Mouse (Mus musculus) forebrain, embryonic 16.5 days (tissue): ENCODE measurements around the gene Zfp982. TPM values are rescaled to one million over a fixed set of nuclear protein-coding genes. Genes with fewer than 3 reads are reported as not detected.
"Not testable (repeated sequence)": the region's sequence is repeated elsewhere in the genome, so short reads cannot be mapped to it uniquely, and the experiment has no call there.

Experiments
- ATAC-seq: fragments of 200-750 bp; cut with Nextera tagmentation; 2 replicates; pipeline ENCODE4 v1.8.0; 2017; ENCODE audit warnings: mild to moderate bottlenecking, moderate library complexity
- H3K27ac ChIP-seq: fragments of 300-500 bp; sonication (generic); 2 replicates; pipeline ENCODE4 v1.5.1; 2014; ENCODE audit warnings: low read length, control low read depth
- H3K27me3 ChIP-seq: fragments of 300-500 bp; sonication (generic); replicated peaks from 2 replicates; pipeline ENCODE4 v1.6.1; 2014; ENCODE audit warnings: low read length; ENCODE audit not compliant: control insufficient read depth, insufficient read depth
- H3K36me3 ChIP-seq: fragments of 300-500 bp; sonication (generic); 2 replicates; pipeline ENCODE4 v1.6.1; 2014; ENCODE audit not compliant: control insufficient read depth, insufficient read depth
- H3K4me1 ChIP-seq: fragments of 300-500 bp; sonication (generic); replicated peaks from 2 replicates; pipeline ENCODE4 v1.6.1; 2014; ENCODE audit warnings: low read length; ENCODE audit not compliant: control insufficient read depth, insufficient read depth
- H3K4me2 ChIP-seq: fragments of 300-500 bp; sonication (generic); 2 replicates; pipeline ENCODE4 v1.6.1; 2014; ENCODE audit warnings: mild to moderate bottlenecking, low read length, control low read depth
- H3K4me3 ChIP-seq: fragments of 300-500 bp; sonication (generic); replicated peaks from 2 replicates; pipeline ENCODE4 v1.5.1; 2014; ENCODE audit warnings: mild to moderate bottlenecking, low read length, control low read depth
- H3K9ac ChIP-seq: fragments of 300-500 bp; sonication (generic); replicated peaks from 2 replicates; pipeline ENCODE4 v1.6.1; 2014; ENCODE audit warnings: low read depth, low read length, control low read depth
- H3K9me3 ChIP-seq: fragments of 300-500 bp; sonication (generic); 2 replicates; pipeline ENCODE4 v1.6.1; 2016; ENCODE audit warnings: low read length; ENCODE audit not compliant: control insufficient read depth
- WGBS: fragments of 180-500 bp; shearing (Covaris S2); extraction: QIAGEN DNeasy Blood & Tissue Kit; methylation state at CpG from one replicate; pipeline ENCODE4 v1.1.7; 2014; 5-methylcytosine and 5-hydroxymethylcytosine counted together
- polyA plus RNA-seq: library from polyadenylated mRNA; unstranded; fragments of >200 nt; fragmentation: Nextera tagmentation; extraction: Ambion mirVana; gene quantifications from 2 replicates; pipeline ENCODE4 v1.2.1, GENCODE M21; 2015

Gene Zfp982
- 2.9 and 3.4 TPM in 2 replicates for polyA plus RNA-seq

- H3K27ac ChIP-seq, ATAC-seq: not testable (repeated sequence)
- 88% methylated on average over 7 of the region's 7 CpGs for WGBS
These were observed at the start of gene Zfp982 for GRCm38 (mm10) chr4:147492117-147492516. TSS of gene Zfp982 (plus strand) at chr4:147492417.

GRCm38 (mm10) chr4:147442649-147443553 lies 49.3 kb upstream of the Zfp982 start:
- H3K4me2 ChIP-seq = peak overlapping the region; percentile 92
- not testable (repeated sequence) for H3K27ac ChIP-seq, H3K36me3 ChIP-seq, H3K4me1 ChIP-seq, H3K27me3 ChIP-seq, H3K9me3 ChIP-seq
- peak; percentile 95 for ATAC-seq
- peak overlapping the region; percentile 54 for H3K4me3 ChIP-seq
- H3K9ac ChIP-seq = peak overlapping the region; percentile 78
- 7% methylated on average over 52 of the region's 52 CpGs for WGBS

More at GRCm38 (mm10) chr4:147492117-147492516, at the start of gene Zfp982:
- H3K27me3 ChIP-seq, H3K4me3 ChIP-seq, H3K9ac ChIP-seq, H3K36me3 ChIP-seq, H3K4me1 ChIP-seq, H3K4me2 ChIP-seq: not testable (repeated sequence)
- H3K9me3 ChIP-seq = peaks cover 27% of the 10 kb centered on the region

- H3K27ac ChIP-seq = not testable (repeated sequence)
- WGBS = 43% methylated on average over 8 of the region's 8 CpGs
These were observed 48.7 kb upstream of the Zfp982 start for GRCm38 (mm10) chr4:147443554-147443927.

DNA sequence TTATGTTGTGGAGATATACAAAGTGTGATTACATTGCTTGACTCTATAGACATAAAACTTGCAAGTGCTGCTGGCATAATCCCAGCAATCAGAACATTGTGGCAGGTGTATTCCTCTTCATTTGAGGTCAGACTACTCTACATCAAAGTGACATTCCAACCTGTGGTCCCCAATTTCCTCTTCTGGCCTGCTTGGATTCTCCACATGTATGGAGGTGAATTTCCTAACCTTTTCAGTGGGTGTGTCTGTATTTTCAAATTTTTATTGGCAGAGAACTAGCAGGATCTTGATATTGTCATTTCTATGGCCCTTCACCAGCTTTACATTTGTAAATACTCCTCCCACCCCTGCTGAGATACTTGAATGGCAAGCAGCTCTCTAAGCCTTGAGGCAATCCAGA lies 46.8 kb upstream of the Zfp982 start:
- H3K9ac ChIP-seq, H3K9me3 ChIP-seq, H3K4me1 ChIP-seq, H3K27me3 ChIP-seq, H3K4me2 ChIP-seq, H3K4me3 ChIP-seq, H3K27ac ChIP-seq, ATAC-seq, H3K36me3 ChIP-seq: not testable (repeated sequence)

More at GRCm38 (mm10) chr4:147443554-147443927, 48.7 kb upstream of the Zfp982 start:
- not testable (repeated sequence) for H3K36me3 ChIP-seq, H3K4me1 ChIP-seq, H3K27me3 ChIP-seq, ATAC-seq, H3K9me3 ChIP-seq
- peak overlapping the region; percentile 54 for H3K4me3 ChIP-seq
- peak overlapping the region; percentile 92 for H3K4me2 ChIP-seq
- H3K9ac ChIP-seq = peak overlapping the region; percentile 78; the same call in 1 of the 2 replicates

GRCm38 (mm10) chr4:147448358-147448757 lies 43.9 kb upstream of the Zfp982 start:
- H3K9me3 ChIP-seq = peaks cover 13% of the 10 kb centered on the region
- no peak overlapping the region for H3K9ac ChIP-seq
- H3K27ac ChIP-seq = no peak overlapping the region
- no peaks in the 10 kb centered on the region for H3K4me1 ChIP-seq
- H3K4me3 ChIP-seq = no peak overlapping the region
- H3K4me2 ChIP-seq = no peak overlapping the region
- H3K27me3 ChIP-seq = no peaks in the 10 kb centered on the region
- 81% methylated on average over 2 of the region's 2 CpGs for WGBS
- no peak for ATAC-seq
- no peaks in the 10 kb centered on the region for H3K36me3 ChIP-seq

DNA sequence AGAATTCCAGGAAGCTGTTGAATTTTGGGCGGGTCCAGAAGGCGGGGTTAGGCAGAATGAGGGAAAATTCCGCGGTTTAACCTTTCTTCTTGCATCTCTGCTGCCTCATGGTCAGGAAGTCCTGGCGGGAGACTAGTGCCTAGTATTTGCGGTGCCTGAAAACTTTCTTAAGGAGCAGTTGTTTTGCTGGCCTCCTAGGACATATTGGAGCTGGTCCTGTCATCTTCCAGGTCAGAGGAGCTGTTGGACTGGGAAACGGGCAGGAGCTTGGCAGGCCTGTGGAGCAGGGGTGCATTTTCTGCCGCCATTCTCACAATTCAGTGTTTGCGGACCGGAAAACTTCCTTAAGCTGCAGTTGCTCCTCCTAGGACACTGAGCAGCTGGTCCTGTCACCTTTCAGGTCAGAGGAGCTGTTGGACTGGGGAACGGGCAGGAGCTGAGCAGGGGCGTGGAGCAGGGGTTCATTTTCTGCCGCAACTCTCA lies 43.1 kb upstream of the Zfp982 start:
- no peak overlapping the region for H3K4me3 ChIP-seq
- ATAC-seq = no peak
- WGBS = 49% methylated on average over 13 of the region's 13 CpGs

GRCm38 (mm10) chr4:147449986-147450385 lies 42.2 kb upstream of the Zfp982 start:
- not testable (repeated sequence) for H3K36me3 ChIP-seq, H3K4me2 ChIP-seq, ATAC-seq, H3K27me3 ChIP-seq, H3K9ac ChIP-seq, H3K27ac ChIP-seq, H3K4me3 ChIP-seq, H3K4me1 ChIP-seq
- WGBS = 79% methylated on average over 2 of the region's 2 CpGs
- peaks cover 13% of the 10 kb centered on the region for H3K9me3 ChIP-seq

More for the DNA sequence above, 43.1 kb upstream of the Zfp982 start:
- Histone ChIP-seq H3K9me3 (peaks cover 13% of the 10 kb centered on the region), H3K36me3 (no peaks in the 10 kb centered on the region), H3K27me3 (no peaks in the 10 kb centered on the region), H3K9ac (no peak overlapping the region), H3K4me1 (no peaks in the 10 kb centered on the region), H3K27ac (no peak overlapping the region), H3K4me2 (no peak overlapping the region)

GRCm38 (mm10) chr4:147467207-147467606 lies 25.0 kb upstream of the Zfp982 start:
- WGBS = 89% methylated on average over 7 of the region's 7 CpGs
- not testable (repeated sequence) for H3K36me3 ChIP-seq, H3K4me1 ChIP-seq, H3K4me2 ChIP-seq, H3K27ac ChIP-seq, H3K4me3 ChIP-seq, H3K27me3 ChIP-seq, ATAC-seq, H3K9ac ChIP-seq
- H3K9me3 ChIP-seq = peaks cover 29% of the 10 kb centered on the region

- not testable (repeated sequence) for ATAC-seq, H3K9ac ChIP-seq, H3K4me2 ChIP-seq, H3K4me1 ChIP-seq, H3K27me3 ChIP-seq, H3K36me3 ChIP-seq, H3K4me3 ChIP-seq, H3K9me3 ChIP-seq, H3K27ac ChIP-seq
- WGBS = 86% methylated on average over 5 of the region's 5 CpGs
These were observed 6.8 kb downstream of the Zfp982 start for GRCm38 (mm10) chr4:147498772-147499613.
